Mouse (Mus musculus) intestine, embryonic 16.5 days (tissue): Measurements from ENCODE around the gene Ifit3. TPM values are rescaled to one million over a fixed set of nuclear protein-coding genes. Genes with fewer than 3 reads are reported as not detected.

ENCODE experiments used
- ATAC-seq: fragments of 200-750 bp; cut with Nextera tagmentation; 2 replicates; pipeline ENCODE4 v1.8.0; 2017; ENCODE audit warnings: moderate TSS enrichment, moderate library complexity
- H3K27ac ChIP-seq: fragments of 300-500 bp; sonication (generic); 2 replicates; pipeline ENCODE4 v1.5.1; 2014; ENCODE audit warnings: mild to moderate bottlenecking, low read length
- H3K27me3 ChIP-seq: fragments of 300-500 bp; sonication (generic); replicated peaks from 2 replicates; pipeline ENCODE4 v1.6.1; 2014; ENCODE audit warnings: low read length, control low read depth, mixed read lengths; ENCODE audit not compliant: control insufficient read depth, insufficient read depth
- H3K36me3 ChIP-seq: fragments of 300-500 bp; sonication (generic); 2 replicates; pipeline ENCODE4 v1.6.1; 2014; ENCODE audit warnings: low read length, control low read depth; ENCODE audit not compliant: control insufficient read depth, insufficient read depth
- H3K4me1 ChIP-seq: fragments of 300-500 bp; sonication (generic); 2 replicates; pipeline ENCODE4 v1.6.1; 2014; ENCODE audit warnings: low read length, control low read depth, mixed read lengths; ENCODE audit not compliant: control insufficient read depth, insufficient read depth
- H3K4me2 ChIP-seq: fragments of 300-500 bp; sonication (generic); 2 replicates; pipeline ENCODE4 v1.6.1; 2014; ENCODE audit warnings: low read depth, low read length, control low read depth
- H3K4me3 ChIP-seq: fragments of 300-500 bp; sonication (generic); 2 replicates; pipeline ENCODE4 v1.5.1; 2014; ENCODE audit warnings: mild to moderate bottlenecking, low read length
- H3K9ac ChIP-seq: fragments of 300-500 bp; sonication (generic); 2 replicates; pipeline ENCODE4 v1.6.1; 2014; ENCODE audit warnings: low read depth, low read length
- H3K9me3 ChIP-seq: fragments of 300-500 bp; sonication (generic); 2 replicates; pipeline ENCODE4 v1.6.1; 2016; ENCODE audit warnings: low read length, control low read depth; ENCODE audit not compliant: control insufficient read depth
- WGBS: fragments of 180-500 bp; shearing (Covaris S2); extraction: QIAGEN DNeasy Blood & Tissue Kit; methylation state at CpG from one replicate; pipeline ENCODE4 v1.1.7; 2014; 5-methylcytosine and 5-hydroxymethylcytosine counted together
- polyA plus RNA-seq: library from polyadenylated mRNA; unstranded; fragments of >200 nt; fragmentation: Nextera tagmentation; extraction: Ambion mirVana; gene quantifications from 2 replicates; pipeline ENCODE4 v1.2.1, GENCODE M21; 2015

Ifit3 gene
- polyA plus RNA-seq, 1 experiment from 2014 or later = 0.70 TPM

DNA sequence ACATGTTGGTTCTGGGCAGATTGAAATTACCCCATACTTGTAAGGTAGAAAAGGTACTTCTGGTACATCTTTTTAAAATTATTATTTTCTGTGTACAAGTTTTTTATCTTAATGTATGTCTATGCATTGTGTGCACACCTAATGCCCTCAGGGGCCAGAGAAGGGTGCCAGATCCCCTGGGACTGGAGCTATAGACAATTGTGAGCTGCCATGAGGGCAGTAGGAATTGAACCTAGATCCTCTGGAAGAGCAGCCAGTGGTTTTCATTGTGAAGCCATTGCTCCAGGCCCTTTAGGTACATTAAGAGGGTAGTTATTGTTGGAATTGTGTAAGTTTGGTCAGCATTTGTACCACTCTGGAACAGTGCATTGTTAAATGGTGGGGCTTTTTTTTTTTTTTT, 29.3 kb upstream of the Ifit3 start:
- H3K27ac ChIP-seq = no peak overlapping the region; the same call in 1 of the 2 replicates

DNA sequence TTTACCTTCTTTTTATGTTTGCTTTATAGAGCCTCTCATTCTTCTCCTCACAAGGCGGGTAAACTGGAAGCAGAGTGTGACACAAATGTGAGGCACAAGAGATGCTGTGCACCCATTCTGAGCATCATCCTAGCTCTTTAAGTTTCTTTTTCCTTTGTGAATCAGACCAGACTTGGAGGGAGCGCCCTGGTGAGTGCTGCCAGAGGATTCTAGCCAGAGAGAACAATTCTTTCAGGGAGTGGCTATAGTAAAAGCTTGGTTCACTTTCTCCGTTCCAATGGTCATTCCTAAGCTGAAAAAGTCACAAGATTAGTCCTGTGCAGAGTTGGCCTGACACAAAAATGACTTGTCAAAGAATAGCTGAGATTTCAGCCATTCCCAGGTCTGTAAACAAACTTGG, 26.7 kb upstream of the Ifit3 start:
- no peak overlapping the region for H3K27ac ChIP-seq
- H3K4me1 ChIP-seq = peaks cover 22% of the 10 kb centered on the region
- no peak overlapping the region for H3K9ac ChIP-seq
- H3K27me3 ChIP-seq = no peaks in the 10 kb centered on the region
- 52% methylated on average over 3 of the region's 3 CpGs for WGBS
- no peak for ATAC-seq
- no peak overlapping the region for H3K4me3 ChIP-seq
- no peaks in the 10 kb centered on the region for H3K36me3 ChIP-seq
- no peaks in the 10 kb centered on the region for H3K9me3 ChIP-seq
- no peak overlapping the region for H3K4me2 ChIP-seq

More for the DNA sequence above, 29.3 kb upstream of the Ifit3 start:
- H3K4me1 ChIP-seq = peaks cover 24% of the 10 kb centered on the region
- H3K4me2 ChIP-seq = no peak overlapping the region
- no peak overlapping the region for H3K4me3 ChIP-seq
- no peaks in the 10 kb centered on the region for H3K36me3 ChIP-seq
- H3K9ac ChIP-seq = no peak overlapping the region
- H3K27me3 ChIP-seq = no peaks in the 10 kb centered on the region
- H3K9me3 ChIP-seq = no peaks in the 10 kb centered on the region
- ATAC-seq = no peak

DNA sequence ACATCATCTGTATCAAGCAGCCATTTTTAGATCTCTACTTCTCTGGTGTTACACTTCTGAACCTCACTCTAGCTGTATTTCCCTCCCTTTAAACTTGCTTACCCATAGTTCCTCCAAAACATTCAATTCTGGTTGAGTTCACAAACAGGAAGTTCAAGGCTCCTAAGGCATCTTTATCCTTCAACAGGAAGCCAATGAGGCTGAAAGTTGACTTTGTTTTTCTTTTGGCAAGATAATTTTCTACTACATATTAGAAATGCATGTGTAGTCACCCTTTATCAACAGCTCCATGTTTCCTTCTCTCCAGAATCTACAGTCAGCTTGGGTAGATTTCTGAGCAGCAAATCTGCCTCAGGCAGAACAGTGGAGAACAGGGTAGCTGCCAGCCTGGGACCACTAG, 20.8 kb upstream of the Ifit3 start:
- Histone ChIP-seq H3K9me3 (no peaks in the 10 kb centered on the region), H3K27me3 (no peaks in the 10 kb centered on the region), H3K9ac (no peak overlapping the region), H3K36me3 (no peaks in the 10 kb centered on the region), H3K27ac (no peak overlapping the region), H3K4me2 (no peak overlapping the region), H3K4me3 (no peak overlapping the region), H3K4me1 (no peaks in the 10 kb centered on the region)
- ATAC-seq = no peak

DNA sequence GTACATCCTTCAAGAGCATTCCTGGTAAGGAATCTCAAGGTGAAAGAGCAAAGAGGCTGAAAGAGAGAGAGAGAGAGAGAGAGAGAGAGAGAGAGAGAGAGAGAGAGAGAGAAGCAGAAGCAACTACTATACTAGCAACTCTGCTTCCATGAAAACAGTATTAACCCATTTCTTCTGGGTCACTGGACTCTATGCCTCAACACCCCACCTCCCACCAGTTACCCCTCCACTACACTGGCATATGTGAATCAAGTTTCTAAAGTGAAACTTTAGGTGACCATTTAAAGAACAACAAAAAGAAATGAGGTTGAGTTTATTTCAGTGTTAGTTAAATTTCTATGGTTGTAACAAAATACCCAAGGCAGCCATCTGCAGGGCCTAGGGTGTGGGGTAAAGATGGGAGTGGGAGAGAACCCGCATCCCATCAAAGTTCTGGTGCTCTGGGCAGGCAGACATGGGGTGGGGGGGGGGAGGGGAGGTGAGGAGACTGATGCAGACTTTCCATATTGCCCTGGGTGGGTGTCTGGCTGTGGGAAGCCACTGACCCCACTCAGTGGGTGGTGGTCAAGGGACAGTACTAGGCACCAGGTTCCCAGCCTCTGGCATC, 17.1 kb upstream of the Ifit3 start:
- H3K27me3 ChIP-seq = no peaks in the 10 kb centered on the region
- H3K9me3 ChIP-seq = no peaks in the 10 kb centered on the region
- no peak overlapping the region for H3K4me3 ChIP-seq
- no peak overlapping the region for H3K27ac ChIP-seq
- H3K36me3 ChIP-seq = no peaks in the 10 kb centered on the region
- H3K4me2 ChIP-seq = no peak overlapping the region
- no peak overlapping the region for H3K9ac ChIP-seq
- WGBS = 96% methylated on average over 1 of the region's 1 CpGs
- H3K4me1 ChIP-seq = 0 out of 2 replicates have a peak, but pooled peaks cover 5% of the 10 kb centered on the region
- no peak for ATAC-seq

DNA sequence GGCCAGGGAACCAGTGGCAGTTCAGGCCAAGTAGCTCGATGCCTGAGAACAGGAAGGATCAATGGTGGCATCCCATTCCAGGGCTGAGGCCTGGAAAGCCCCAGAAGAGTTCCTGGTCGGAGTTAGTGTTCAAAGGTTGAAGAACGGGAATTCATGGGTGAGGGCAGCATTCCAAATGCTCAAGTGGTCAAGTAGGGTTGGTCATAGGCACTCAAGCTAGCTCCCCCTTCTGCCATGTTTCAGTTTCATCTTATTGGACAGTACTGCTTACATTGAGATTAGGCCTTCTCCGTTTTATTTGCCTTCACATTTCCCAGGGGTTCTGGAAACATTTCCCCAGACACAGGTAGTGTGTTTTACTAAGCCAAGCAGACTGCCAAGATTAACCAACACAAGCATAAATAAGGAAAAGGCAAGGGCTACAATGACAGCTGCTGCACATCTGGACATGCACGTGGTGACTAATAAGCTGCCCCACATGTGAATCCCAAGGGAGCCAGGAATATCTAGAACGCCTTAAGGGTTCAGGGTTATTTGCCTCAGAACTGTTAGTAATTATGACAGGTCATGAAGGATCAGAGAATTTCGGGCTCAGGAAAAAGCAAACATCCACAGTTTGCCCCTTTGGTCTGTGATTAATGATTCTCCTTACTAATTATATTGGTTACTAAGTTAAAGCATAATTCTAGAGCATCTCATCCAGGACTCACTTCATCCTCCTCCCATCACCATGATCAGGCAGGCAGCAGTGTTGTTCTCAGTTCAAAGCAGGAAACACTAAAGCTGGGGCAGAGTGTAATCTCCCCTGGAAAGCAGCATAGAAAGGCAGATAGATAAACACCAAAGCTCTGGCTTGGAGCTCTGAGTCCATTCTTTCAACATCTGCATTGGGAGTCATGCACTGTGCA, 14.1 kb upstream of the Ifit3 start:
- no peak overlapping the region for H3K27ac ChIP-seq
- 0 out of 2 replicates have a peak, but pooled peaks cover 5% of the 10 kb centered on the region for H3K4me1 ChIP-seq
- H3K4me2 ChIP-seq = no peak overlapping the region
- ATAC-seq = no peak
- H3K4me3 ChIP-seq = no peak overlapping the region
- 51% methylated on average over 7 of the region's 7 CpGs for WGBS
- H3K9ac ChIP-seq = no peak overlapping the region
- no peaks in the 10 kb centered on the region for H3K27me3 ChIP-seq
- H3K36me3 ChIP-seq = no peaks in the 10 kb centered on the region; the same call in 1 of the 2 replicates
- no peaks in the 10 kb centered on the region for H3K9me3 ChIP-seq

DNA sequence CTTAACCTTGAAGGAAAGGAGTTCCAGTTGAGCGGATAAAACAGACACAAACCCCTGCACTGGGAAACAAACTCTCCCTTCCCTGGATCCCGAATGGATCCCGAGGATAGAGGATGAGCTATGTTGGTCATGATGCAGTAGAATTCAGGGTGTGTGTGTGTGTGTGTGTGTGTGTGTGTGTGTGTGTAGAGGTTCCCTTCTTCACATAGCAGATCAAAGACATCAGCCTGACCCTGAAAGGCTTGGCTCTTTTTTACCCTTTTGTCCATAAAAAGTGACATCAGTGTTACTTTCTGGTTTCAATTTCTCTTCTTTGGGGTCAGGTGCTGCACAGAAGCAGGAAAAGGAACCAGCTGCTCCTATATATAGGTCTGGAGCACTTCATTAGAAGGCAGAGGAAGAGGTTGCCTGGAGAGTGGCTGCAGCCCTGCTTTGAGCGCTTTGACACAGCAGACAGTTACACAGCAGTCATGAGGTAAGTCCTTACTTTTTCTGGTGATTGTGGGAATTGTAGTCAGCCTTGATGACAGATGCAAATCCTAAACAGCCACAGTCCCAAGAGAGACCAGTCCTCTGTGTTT, 13.3 kb upstream of the Ifit3 start:
- H3K27me3 ChIP-seq = no peaks in the 10 kb centered on the region
- H3K9me3 ChIP-seq = no peaks in the 10 kb centered on the region
- WGBS = 63% methylated on average over 4 of the region's 4 CpGs
- no peaks in the 10 kb centered on the region; the same call in 1 of the 2 replicates for H3K36me3 ChIP-seq
- H3K27ac ChIP-seq = no peak overlapping the region
- 0 out of 2 replicates have a peak, but pooled peaks cover 5% of the 10 kb centered on the region for H3K4me1 ChIP-seq
- H3K4me2 ChIP-seq = no peak overlapping the region
- no peak overlapping the region for H3K4me3 ChIP-seq
- no peak for ATAC-seq
- H3K9ac ChIP-seq = no peak overlapping the region

DNA sequence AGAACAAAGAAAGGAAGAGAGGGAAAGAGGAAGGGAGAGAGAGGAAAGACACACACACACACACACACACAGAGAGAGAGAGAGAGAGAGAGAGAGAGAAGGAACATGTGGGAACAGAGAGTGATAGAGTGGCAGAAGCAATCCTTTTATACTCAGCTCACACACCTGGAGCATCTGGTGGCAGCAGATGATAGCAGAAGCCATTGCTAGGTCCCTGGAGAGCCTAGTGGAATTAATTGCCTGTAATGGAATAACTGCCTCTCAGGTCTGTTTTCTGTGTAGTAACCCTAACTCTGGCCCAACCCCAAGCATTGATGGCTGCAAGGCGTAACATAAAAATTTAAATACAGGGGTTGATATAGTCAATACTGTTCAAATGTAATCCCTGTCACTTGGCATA, 12.3 kb upstream of the Ifit3 start:
- no peak overlapping the region for H3K9ac ChIP-seq
- no peak overlapping the region for H3K27ac ChIP-seq
- H3K9me3 ChIP-seq = no peaks in the 10 kb centered on the region
- no peak for ATAC-seq
- WGBS = 100% methylated on average over 1 of the region's 1 CpGs
- H3K4me2 ChIP-seq = no peak overlapping the region
- H3K27me3 ChIP-seq = no peaks in the 10 kb centered on the region
- no peak overlapping the region for H3K4me3 ChIP-seq
- H3K4me1 ChIP-seq = 0 out of 2 replicates have a peak, but pooled peaks cover 5% of the 10 kb centered on the region
- no peaks in the 10 kb centered on the region; the same call in 1 of the 2 replicates for H3K36me3 ChIP-seq

DNA sequence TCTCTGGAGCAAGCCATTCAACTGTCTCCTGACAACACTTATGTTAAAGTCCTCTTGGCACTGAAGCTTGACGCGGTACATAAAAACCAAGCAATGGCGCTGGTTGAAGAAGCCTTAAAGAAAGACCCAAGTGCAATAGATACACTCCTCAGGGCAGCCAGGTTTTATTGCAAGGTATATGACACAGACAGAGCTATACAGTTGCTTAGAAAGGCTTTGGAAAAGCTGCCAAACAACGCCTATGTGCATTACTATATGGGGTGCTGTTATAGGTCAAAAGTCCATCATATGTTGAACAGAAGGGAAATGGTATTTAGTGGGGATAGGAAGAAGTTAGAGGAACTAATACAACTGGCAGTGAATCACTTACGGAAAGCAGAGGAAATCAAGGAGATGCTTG, 9.7 kb upstream of the Ifit3 start:
- Histone ChIP-seq H3K9me3 (no peaks in the 10 kb centered on the region), H3K4me3 (no peak overlapping the region), H3K27me3 (no peaks in the 10 kb centered on the region), H3K9ac (no peak overlapping the region), H3K27ac (no peak overlapping the region), H3K36me3 (no peaks in the 10 kb centered on the region; the same call in 1 of the 2 replicates), H3K4me2 (no peak overlapping the region), H3K4me1 (0 out of 2 replicates have a peak, but pooled peaks cover 5% of the 10 kb centered on the region)
- 0 out of 2 replicates have a peak, but pooled peaks have one; percentile 63 for ATAC-seq
- WGBS = 82% methylated on average over 5 of the region's 5 CpGs

DNA sequence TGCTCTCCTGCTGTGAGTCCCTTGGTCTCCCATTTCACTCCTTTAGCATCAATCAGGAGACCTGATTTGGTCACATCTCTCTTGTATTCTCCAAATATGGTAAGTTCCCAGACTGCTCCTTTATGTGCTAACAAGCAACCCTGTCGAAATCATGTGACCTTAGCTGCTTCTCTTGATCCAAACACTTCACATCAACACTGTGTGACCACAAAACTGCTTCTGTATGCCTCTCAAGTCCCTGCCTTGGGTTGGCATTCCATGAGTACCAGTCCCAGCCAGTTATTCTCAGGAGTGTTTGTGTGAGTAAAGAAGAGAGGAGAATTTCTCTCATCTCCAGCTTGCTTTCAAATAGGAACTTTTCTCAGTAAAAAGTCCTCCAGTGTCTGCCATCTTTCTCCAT, 6.2 kb upstream of the Ifit3 start:
- no peak overlapping the region for H3K27ac ChIP-seq
- H3K36me3 ChIP-seq = no peaks in the 10 kb centered on the region; the same call in 1 of the 2 replicates
- 79% methylated on average over 1 of the region's 1 CpGs for WGBS
- no peaks in the 10 kb centered on the region for H3K27me3 ChIP-seq
- no peak overlapping the region for H3K4me3 ChIP-seq
- ATAC-seq = no peak
- H3K9ac ChIP-seq = no peak overlapping the region
- H3K9me3 ChIP-seq = no peaks in the 10 kb centered on the region
- H3K4me2 ChIP-seq = no peak overlapping the region
- no peaks in the 10 kb centered on the region for H3K4me1 ChIP-seq
